Mouse (Mus musculus) heart, postnatal 36 days (tissue): ENCODE data around the gene Gm19426. TPM values are rescaled to one million over a fixed set of nuclear protein-coding genes. Genes with fewer than 3 reads are reported as not detected.

ENCODE experiments used
- microRNA-seq, 2 experiments: library from miRNA; unstranded; fragments of <30 nt; microRNA quantifications; one replicate each; pipeline ENCODE4 v1.2.0; 2021; ENCODE audit warnings: borderline number of aligned reads in 2 of 2
- total RNA-seq, 2 experiments: library from RNA; stranded (reverse); gene quantifications; 2 replicates each; pipeline ENCODE4 v1.2.3; 2021

Gene Gm19426
- total RNA-seq, 2 experiments from 2014 or later, result 1.1 to 1.4 TPM

Small RNAs within 50 kb of the gene (microRNA-seq; reads per million reads assigned to microRNA genes)
- 3,933 to 4,151 reads per million in 2 experiments for gene Mir130a

Other genes starting within 250 kb of the Gm19426 start
- 10 to 100 TPM; 63.0 to 69.4 TPM for gene Ctnnd1, start 92.9 kb downstream of the Gm19426 start, total RNA-seq
- gene Btbd18, start 84.6 kb downstream of the Gm19426 start, total RNA-seq, result under 1 TPM in 1 of 2 experiments, not detected in 1; 0.08 TPM
- 10 to 100 TPM; 26.2 to 29.6 TPM for gene Selenoh, start 72.9 kb downstream of the Gm19426 start, total RNA-seq
- 1 to 10 TPM; 3.3 to 8.3 TPM for gene Gm28635, start 65.6 kb downstream of the Gm19426 start, total RNA-seq
- 10 to 100 TPM; 11.7 to 12.2 TPM for gene Med19, start 65.3 kb downstream of the Gm19426 start, total RNA-seq
- gene Tmx2, start 64.5 kb downstream of the Gm19426 start, total RNA-seq, result 100 to 1,000 TPM; 100 to 134 TPM
- gene Zdhhc5, start 28.5 kb downstream of the Gm19426 start, total RNA-seq, result 10 to 100 TPM; 62.4 to 63.4 TPM
- gene Clp1, start 16.3 kb downstream of the Gm19426 start, total RNA-seq, result 1 to 10 TPM; 6.1 to 6.2 TPM
- gene Ypel4, start 9.6 kb downstream of the Gm19426 start, total RNA-seq, result 1 to 10 TPM; 1.2 TPM
- gene Serping1, start 31.8 kb upstream of the Gm19426 start, total RNA-seq, result 10 to 100 TPM; 81.1 to 84.3 TPM
- 10 to 100 TPM; 36.0 to 38.6 TPM for gene Ube2l6, start 55.2 kb upstream of the Gm19426 start, total RNA-seq
- not detected for gene Smtnl1, start 79.0 kb upstream of the Gm19426 start, total RNA-seq
- 100 to 1,000 TPM; 105 to 106 TPM for gene Timm10, start 83.3 kb upstream of the Gm19426 start, total RNA-seq
- 1 to 10 TPM; 2.1 to 2.5 TPM for gene Slc43a1, start 95.2 kb upstream of the Gm19426 start, total RNA-seq
- gene Rtn4rl2, start 143.1 kb upstream of the Gm19426 start, total RNA-seq, result 1 to 10 TPM; 2.6 to 3.2 TPM
- 100 to 1,000 TPM in 1 of 2 experiments, 10 to 100 TPM in 1; 58.7 to 102 TPM for gene Slc43a3, start 192.9 kb upstream of the Gm19426 start, total RNA-seq
- gene Prg2, start 236.8 kb upstream of the Gm19426 start, total RNA-seq, result not detected
- gene Prg3, start 244.6 kb upstream of the Gm19426 start, total RNA-seq, result not detected